Mouse (Mus musculus): ENCODE results near the gene Pnkd.

- TF ChIP-seq GATA1 (IDR thresholded peaks at IDR 0.05; ENCODE audit: borderline replicate concordance, low read length) (no peak), CTCF (IDR thresholded peaks at IDR 0.05; ENCODE audit: low read depth, low read length) (no peak), TAL1 (conservative IDR thresholded peaks at IDR 0.05; ENCODE audit: low read depth, low read length) (no peak), POLR2AphosphoS5 (IDR thresholded peaks at IDR 0.05; ENCODE audit: insufficient replicate concordance, low read depth, low read length) (no peak), GATA2 (IDR thresholded peaks at IDR 0.05; ENCODE audit: borderline replicate concordance, low read depth, low read length) (no peak)
Measured at GRCm38 (mm10) chr1:74309767-74310166, 25.0 kb downstream of the Pnkd start.

Measured in G1E (cell line).